Mouse (Mus musculus) kidney, adult 18-20 months (tissue): ENCODE data around the gene Ppp1r14a.

Source experiments
- DNase-seq: peaks from one replicate; pipeline ENCODE4 v3.0.0; 2021

The Ppp1r14a gene

GRCm38 (mm10) chr7:29280801-29281200 lies 8.3 kb upstream of the Ppp1r14a start:
- no peak for DNase-seq

DNA sequence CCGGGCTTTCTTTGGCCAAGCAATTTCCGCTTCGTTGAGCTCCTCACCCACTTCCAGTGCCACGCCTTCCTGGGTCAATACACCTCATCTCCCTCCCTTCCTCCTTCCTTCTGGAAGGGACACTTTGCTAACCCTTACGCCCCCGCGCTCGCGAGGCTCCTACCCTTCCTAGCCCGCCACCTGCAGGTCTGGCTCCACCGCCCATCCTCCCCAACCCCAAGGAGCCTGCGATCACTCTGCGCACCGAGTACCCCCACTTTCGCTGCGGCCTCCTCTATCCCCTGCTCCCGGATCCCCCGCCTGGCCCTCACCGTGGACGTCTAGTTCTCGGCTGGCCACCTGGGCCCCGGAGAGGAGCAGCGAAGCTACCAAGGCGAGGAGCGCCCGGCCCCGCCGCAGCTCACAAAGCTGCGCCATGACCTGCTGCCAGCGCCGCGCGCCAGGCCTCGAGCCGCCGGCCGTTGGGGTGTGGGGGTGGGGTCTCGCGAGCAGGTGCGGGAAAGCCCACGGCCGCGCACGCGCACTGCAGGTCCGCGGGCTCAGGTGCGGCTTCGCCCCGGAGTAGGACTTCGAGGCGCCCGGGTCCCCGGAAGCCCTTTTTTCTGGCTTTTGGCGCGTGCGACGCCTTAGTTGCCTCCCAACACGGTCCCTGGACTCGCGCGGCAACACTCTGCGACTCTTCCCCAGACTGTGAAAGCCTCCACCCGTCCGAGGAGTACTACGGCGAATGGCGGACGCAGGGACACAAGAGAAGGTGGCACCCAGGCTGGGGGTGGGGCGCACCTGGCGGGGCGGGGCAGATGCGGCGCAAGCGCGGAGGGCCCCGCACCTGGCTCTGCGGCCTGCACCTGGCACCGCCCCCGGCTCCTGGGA lies 7.7 kb upstream of the Ppp1r14a start, which contains the start of gene Spint2:
Gene Spint2, minus strand, starts transcription at position 712 of the 873 bp plus-strand sequence.
- DNase-seq: peak; percentile 95

GRCm38 (mm10) chr7:29282074-29282554 lies 7.0 kb upstream of the Ppp1r14a start:
- no peak for DNase-seq

DNA sequence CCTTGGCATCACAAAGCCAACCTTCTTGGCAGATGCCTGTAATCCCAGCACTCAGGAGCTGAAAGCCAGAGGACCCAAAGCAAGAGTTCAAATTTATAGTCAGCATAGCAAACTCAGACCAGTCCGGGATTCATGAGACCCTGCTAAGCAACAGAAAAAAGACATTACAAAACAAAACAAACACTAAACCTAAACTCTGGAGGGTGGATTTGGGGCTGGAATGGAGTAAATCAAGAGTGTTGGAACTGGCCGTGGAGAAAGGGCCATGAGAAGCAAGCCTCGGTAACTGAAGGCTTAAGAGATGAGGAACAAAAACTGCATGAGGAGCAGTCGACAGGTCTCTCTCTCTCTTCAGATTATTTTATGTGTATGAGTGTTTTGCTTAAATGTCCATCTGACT lies 5.2 kb upstream of the Ppp1r14a start:
- DNase-seq: no peak

GRCm38 (mm10) chr7:29284523-29284922 lies 4.6 kb upstream of the Ppp1r14a start:
- no peak for DNase-seq

DNA sequence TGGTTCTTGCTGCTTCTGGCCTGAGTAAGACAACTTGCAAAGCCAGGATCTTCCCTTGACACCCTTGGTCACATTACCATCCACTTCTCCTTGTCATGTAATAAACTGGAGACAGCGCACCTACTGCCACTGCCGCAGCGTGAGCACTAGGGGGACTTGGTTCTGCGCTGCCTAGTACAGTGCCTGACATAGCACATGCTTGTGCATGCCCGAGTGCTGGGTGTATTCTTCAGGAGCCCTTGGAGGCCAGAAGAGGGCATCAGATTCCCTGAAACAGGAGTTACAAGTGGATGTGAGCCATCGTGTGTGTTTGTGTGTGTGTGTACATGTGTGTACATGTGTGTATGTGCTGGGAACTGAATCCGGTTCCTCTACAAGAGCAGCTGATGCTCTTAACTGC lies 1.6 kb upstream of the Ppp1r14a start:
- no peak for DNase-seq

- DNase-seq: no peak
Measured at GRCm38 (mm10) chr7:29288079-29288478, 1.0 kb upstream of the Ppp1r14a start.

DNA sequence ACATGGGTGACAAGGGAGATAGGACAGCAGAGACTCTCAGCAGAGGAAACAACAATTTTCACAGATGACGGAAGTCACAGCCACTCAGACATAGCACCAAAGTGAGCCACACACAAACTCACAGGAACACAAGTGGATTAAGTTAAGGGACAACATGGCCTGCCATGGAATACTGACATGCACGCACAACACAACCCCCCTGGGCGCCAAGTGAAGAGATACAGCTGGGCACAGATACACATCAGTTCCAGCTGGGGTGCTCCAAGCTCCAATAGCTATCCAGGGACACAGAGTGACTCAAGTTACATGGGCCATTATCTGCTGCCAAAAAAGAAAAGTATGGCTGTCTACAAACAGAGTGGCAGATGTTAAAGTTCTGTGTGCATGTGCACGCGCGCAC lies 748 bp downstream of the Ppp1r14a start:
- no peak for DNase-seq

DNA sequence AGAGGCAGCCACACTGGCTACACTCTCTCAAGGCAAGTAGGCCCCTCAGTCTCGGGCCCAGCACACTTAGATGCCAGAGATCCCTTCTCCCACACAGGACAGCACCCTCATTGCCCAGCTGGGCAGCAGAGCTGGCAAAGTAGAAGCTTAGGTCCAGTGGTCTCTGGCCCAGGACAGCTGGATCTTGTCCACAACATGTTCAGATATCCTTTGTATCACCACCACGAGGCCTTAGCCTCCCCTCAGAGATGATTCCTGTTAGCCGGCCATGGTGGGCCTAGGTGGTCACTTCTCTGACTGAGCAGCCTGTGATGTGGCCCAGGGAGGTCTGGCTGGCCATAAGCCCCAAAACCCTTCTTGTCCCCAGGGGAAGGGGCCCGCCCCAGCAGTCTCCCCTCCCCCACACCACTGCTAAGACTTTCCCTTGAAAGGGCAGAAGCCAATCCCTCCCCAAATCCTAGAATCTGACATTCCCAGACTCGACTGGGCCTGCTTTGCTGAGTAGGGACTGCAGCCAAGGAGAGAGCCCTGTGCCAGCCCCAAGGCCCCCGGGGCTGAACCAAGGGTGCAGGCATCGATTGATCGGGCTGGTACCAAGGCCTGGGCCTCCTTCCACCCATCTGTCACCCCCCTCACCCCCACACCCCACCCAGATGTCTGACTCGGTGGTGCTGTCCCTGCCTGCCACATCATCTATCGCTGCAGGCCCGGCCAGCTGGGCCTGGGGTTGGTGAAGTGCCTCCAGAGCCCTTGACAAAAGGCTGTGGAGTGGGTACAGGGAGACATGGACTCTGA lies 1.8 kb downstream of the Ppp1r14a start:
- no peak for DNase-seq

- DNase-seq: no peak
Measured at GRCm38 (mm10) chr7:29291616-29292457, 2.7 kb downstream of the Ppp1r14a start.

DNA sequence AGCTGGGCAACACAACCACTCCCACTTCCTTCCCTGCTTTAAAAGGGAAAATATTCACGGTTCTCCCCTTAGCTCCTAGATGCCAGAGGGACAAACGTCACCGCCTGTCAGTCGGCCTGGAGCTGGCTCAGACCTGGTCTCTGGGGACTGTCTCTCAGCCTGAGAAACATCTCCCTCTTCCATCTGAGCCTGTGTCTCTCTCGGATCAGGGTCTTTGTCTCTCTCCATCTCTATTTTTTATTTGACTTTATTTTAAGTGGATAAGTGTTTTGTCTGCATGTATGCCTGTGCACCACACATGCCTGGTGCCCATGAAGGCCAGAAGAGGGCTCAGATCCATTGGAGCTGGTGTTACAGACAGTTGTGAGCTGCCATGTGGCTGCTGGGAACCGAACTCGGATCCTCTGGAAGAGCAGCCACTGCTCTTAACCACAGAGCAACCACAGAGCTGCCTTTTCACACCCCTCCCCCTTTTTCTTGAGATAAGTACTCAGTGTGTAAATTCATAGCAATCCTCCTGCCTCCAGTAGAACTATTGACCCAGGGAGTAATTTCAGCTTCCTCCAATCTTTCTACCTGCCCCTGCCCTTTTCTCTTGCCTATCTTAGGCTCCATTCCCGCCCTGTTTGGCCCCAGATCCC lies 3.5 kb downstream of the Ppp1r14a start:
- no peak for DNase-seq

DNA sequence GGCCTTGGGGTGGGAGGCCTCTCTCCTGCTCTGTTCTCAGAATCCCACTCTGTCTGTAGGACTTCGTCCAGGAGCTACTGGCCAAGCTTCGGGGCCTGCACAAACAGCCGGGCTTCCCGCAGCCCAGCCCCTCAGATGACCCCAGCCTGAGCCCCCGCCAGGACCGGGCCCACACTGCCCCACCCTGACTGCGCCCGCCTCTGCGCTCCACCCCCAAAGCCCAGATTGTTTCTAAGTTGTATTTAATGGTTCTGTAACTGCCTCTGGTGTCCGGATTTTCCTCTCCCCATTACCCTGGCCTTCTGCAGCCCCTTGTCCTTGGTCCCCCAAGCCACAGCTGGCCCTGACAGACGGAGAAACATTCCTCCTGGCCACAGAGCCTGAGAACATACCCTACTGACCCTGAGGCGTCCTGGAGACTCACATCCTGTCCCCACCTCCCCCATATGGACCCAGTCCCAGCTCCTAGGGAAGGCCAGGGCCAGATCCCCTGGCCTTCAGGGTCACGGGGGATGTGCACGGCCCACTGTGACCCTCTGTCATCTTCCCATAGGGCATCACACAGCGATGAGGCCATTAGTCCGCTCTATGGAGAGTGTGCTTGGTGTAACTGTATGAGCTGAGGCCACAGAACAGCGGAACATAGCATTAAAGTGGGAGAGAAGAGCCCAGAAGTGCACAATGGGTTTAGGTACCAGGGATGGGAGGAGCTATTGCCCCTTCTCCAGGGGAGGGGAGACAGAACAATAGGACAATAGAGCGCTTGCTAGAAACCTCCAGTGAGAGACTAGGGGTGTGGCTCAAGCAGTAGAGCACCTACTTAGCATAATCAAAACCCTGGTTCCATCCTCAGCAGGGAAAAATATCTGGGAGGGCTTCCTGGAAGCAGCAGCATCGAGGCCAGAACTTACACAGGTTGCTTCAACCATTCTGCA lies 4.3 kb downstream of the Ppp1r14a start:
- DNase-seq: peak; percentile 25

- no peak for DNase-seq
Measured at GRCm38 (mm10) chr7:29294111-29294761, 5.1 kb downstream of the Ppp1r14a start.

GRCm38 (mm10) chr7:29295861-29296647 lies 6.9 kb downstream of the Ppp1r14a start:
- DNase-seq: no peak

DNA sequence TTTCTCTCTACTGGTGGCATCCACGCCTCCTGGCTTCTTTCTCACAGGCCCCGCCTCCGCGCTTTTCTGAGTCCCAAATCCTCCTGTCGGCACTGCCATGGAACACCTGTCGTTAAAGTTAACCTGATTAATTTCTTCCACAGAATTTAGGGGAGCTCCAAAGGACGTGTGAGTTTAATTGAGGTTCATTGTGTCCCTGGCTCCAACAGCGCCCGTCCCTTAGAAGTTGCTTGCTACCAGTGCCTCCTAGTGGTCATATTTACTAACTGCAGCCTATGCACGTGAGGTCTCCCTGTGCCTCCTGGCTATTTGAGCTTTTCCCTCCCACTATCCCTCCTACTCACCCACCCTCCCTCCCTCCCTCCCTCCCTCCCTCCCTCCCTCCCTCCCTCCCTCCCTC lies 7.9 kb downstream of the Ppp1r14a start:
- DNase-seq: peak; percentile 73

GRCm38 (mm10) chr7:29301127-29301566 lies 12.0 kb downstream of the Ppp1r14a start:
- DNase-seq: peak; percentile 67

DNA sequence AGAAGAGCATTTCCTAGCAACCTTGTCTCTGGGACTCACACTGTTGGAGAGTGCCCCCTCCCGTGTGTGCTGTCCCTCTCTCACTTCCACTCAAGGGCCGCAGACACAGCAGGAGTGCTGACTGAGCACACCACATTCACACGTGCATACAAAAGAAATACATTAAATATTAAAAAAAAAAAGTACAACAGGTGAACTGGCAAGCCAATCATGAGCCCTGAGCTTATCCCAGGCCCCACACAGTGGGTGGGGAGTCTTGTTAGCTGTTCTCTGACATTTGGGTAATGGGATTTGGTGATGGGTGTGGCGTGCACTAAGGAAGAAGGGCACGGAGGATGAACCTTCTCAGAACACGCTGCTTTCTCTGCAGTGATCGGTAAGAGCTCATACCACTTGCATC lies 13.5 kb downstream of the Ppp1r14a start:
- DNase-seq: no peak

DNA sequence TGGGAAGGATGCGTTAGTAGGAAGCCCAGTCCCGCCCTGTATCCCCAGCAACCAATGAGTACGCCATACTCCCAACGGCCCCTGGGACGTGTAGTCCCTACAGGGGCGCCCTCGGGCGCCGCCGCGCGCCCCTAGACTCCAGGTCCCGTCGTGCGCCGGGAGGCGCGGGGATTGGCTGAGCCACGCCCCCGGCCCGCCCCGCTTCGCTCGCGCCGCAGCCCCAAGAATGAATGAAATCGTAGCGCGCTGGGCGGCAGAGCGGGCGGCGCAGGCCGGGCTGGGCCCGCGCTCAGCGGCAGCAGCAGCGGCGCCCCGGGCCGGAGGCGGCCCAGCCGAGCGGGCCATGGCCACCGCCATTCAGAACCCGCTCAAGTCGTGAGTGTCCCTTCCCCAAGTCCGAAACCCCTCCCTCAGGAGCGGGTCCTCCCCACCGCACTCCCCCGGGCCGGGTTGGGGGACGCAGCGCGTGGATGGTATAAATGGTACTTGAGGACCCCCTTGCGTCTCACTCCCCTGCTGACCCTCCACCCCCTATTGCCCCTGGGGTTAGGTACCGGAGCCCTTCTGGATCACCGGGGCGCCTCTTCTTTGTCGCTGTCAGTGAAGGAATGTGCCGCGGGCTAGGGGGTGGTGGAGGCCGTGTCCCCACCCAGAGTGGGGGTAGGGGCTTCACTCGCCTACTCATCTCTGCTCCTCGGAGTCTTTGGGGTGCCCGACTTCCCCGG lies 14.8 kb downstream of the Ppp1r14a start, which contains the start of gene Dpf1:
Gene Dpf1, plus strand, starts transcription at position 214 of the 725 bp plus-strand sequence.
- peak; percentile 56 for DNase-seq
